Mouse (Mus musculus) lung, postnatal 0 days (tissue): ENCODE results near the gene Sel1l.

ENCODE experiments used
- CTCF ChIP-seq: IDR thresholded peaks from 2 replicates; pipeline ENCODE4 v1.5.1; 2016; ENCODE audit warnings: antibody characterized with exemption, mild to moderate bottlenecking
- EP300 ChIP-seq: IDR thresholded peaks from 2 replicates; pipeline ENCODE4 v1.6.1; 2016; ENCODE audit warnings: antibody characterized with exemption, mild to moderate bottlenecking, control low read depth

- TF ChIP-seq CTCF, result no peak
- TF ChIP-seq EP300, result no peak
Measured at GRCm38 (mm10) chr12:91880431-91880830, 31.5 kb upstream of the Sel1l start.
